Mouse (Mus musculus) embryonic stem cell, embryonic (primary cell): Measurements from ENCODE around the gene Usp6nl.

Source experiments
- CTCF ChIA-PET, 4 experiments: fragments of 300-600 bp in 2 of 4; fragments of 350-600 bp in 2 of 4; sonication (Branson Sonifier 250); formaldehyde crosslinking; loops; one replicate each; lab custom pipeline; 2022; ENCODE audit warnings: inconsistent platforms in 2 of 4; lab: Charles Lee
- POLR2A ChIA-PET, 4 experiments: fragments of 300-600 bp in 2 of 4; fragments of 350-600 bp in 2 of 4; sonication (Branson Sonifier 250); formaldehyde crosslinking; loops; one replicate each; lab custom pipeline; 2022; ENCODE audit warnings: antibody characterized with exemption in 4 of 4, inconsistent platforms in 1 of 4; lab: Charles Lee

Gene Usp6nl

GRCm38 (mm10) chr2:6325646-6326045 is 3.2 kb downstream of the Usp6nl start:
- POLR2A ChIA-PET: interaction anchor here in 1 of 4 experiments (0.6 to 1.4 kb wide), 5 partner anchors 13 to 308 kb away, joined by 3 to 4 read pairs (median 3); no protein-coding TSS in a partner anchor
- CTCF ChIA-PET: no interaction called here

DNA sequence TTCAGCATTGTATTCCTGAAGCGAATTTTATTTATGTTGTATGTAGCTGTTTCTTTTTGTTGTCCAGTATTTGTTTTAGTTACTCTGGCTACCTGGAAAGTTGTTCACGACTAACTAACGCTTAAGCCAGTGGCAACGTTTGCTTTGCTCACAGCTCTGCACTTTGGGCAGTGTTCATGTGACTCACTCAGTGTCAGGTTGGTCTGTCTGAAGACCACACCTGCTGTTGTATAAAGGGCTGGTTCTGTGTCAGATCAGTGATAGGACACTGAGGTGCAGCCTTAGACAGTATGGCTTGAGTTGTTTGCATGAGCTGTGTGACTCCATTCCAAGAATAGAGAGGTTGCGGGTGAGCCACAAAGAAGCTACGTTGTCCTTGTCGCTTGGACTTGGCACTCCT is 6.5 kb downstream of the Usp6nl start:
- POLR2A ChIA-PET: interaction anchor here in 2 of 4 experiments (0.5 to 3.0 kb wide), 7 partner anchors 12 to 775 kb away, joined by 3 to 15 read pairs (median 3); no protein-coding TSS in a partner anchor
- CTCF ChIA-PET: no interaction called here

DNA sequence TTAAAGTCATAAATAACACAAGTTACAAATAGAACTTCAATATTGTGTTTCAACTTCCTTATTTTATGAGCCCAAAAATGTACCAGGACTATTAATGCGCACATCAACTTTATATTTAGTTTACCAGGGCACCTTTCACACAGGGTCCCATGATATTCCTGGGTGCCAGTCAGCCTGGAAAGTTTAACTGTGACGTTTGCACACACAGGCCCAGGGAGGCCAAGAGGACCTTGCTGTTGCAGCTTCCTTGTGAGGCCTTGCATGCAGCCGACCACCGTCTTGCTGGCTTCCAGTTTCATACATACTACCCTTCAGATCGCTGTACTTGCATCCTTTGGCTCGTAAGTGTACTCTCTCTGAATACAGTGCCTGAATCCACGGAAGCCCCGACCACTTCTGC is 8.3 kb downstream of the Usp6nl start:
- ChIA-PET POLR2A (interaction anchor here in 1 of 4 experiments (1.6 to 3.0 kb wide), 2 partner anchors 10 to 13 kb away, joined by 3 to 15 read pairs; no protein-coding TSS in a partner anchor), CTCF (no interaction called here)

DNA sequence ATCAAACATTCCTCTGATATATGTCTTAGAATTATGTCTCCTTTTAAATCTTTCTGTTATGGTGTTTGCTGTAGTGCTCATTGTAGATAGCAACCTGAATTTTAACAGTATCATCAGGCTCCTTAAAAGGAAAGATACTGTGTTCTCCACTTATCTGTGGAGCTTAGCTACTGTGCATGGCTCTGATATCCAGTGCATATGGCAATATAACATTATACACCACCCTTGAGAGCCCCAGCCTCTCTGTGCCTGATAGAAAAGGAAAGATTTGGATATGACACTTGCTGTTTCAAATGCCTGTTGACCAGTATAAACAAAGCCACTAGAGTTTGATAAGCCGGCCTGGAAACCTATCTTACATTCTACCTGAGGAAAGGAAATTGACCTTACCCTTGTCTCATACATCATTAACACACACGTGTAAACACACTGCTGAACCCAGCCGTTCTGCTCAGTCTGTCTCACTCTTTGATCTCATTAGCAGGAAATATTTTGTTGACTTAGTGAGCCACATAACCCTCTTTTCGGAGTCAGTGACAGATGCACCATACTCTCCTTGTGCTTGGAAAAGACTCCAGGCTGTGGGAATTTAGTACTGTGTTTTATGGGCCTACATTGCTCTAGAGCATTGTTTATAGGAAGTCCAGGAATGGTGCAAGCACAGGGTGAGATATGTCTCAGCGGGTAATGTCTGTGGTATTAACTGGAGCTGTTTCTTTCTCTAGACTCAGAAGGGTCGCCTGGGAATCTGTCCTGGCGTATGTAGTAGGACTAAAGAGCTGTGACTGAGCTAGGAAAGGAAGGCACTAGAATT is 9.1 kb downstream of the Usp6nl start:
- CTCF ChIA-PET: no interaction called here
- POLR2A ChIA-PET: interaction anchor here in 1 of 4 experiments (0.8 to 3.0 kb wide), 3 partner anchors 8 to 10 kb away, joined by 3 to 15 read pairs (median 5); no protein-coding TSS in a partner anchor

DNA sequence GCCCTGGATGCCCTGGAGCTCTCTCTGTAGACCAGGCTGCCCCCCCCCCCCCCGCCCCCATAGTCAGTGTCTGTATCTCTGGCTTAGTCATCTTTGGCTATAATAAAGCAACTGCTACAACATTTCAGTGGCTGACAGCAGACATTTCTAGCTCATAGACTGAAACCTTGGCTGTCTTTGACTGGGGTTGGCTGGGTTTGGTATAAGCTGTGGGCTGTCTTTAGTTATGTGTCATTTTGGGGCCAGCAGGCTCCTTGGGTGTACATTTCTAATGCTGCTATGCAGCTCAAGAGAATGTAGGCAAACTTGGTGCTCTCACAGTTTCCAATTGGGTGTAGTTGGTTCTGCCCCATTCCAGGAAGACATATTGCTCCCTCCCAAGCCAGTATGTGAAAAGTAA is 11.1 kb downstream of the Usp6nl start:
- CTCF ChIA-PET: interaction anchor here in 1 of 4 experiments (0.6 kb wide), 1 partner anchor 21 kb away, joined by 4 read pairs; no protein-coding TSS in a partner anchor
- POLR2A ChIA-PET: interaction anchor here in 3 of 4 experiments (0.6 to 1.0 kb wide), 4 partner anchors 10 to 765 kb away, joined by 3 read pairs; no protein-coding TSS in a partner anchor

DNA sequence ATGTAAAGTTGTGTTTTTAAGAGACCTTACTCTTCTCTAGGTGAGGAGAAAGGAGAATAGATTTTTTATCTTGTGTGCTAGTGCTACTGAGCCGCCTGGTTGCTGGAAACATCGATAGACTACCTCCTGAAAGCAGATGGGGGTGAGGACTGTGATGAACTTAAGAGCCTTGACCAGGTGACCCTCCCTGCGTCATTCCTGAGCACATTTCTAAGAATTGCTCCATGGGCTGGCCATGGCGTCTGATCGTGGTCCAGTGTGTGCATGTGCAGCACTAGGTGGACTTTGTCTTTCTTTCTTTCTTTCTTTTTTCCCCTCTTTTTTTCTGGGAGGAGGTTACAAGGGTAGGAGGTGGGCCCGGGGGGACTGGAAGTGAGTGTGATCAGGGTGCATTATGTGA is 11.5 kb downstream of the Usp6nl start:
- POLR2A ChIA-PET: interaction anchor here in 1 of 4 experiments (0.7 to 1.0 kb wide), 2 partner anchors 10 to 12 kb away, joined by 3 read pairs; no protein-coding TSS in a partner anchor
- CTCF ChIA-PET: interaction anchor here in 1 of 4 experiments (0.6 kb wide), 1 partner anchor 22 kb away, joined by 4 read pairs; no protein-coding TSS in a partner anchor

DNA sequence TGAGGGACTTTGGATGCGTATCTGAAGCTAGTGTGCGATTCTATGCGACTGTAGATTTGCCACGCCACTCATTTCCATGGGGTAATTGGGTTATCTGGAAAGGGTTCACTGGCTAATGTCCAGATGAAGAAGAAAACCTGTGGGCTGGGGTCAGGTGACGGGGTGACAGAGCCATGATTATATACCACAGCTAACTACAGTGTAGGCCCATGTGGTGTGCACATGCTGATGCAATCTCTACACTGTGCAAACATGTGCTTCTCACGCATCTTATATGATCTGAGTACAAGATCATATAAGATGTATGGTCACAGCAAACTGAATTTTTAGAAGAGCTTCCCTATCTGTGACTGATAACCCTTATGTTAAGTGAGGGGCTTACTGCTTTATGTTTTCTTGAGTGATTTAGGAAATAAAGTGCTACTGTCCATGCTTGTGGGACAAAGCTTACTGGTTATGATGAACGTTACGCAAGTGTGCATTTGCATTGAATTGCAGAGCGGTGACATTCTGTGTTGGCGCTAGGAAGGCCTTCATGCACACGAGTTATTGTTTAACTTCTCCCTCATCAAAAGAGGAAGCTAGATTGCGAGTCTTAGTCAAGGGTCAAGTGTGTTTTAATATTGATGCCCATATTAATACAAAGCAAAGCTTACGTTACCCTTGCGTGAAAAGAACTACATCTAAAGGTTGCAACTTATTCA is 12.7 kb downstream of the Usp6nl start:
- POLR2A ChIA-PET: interaction anchor here in 1 of 4 experiments (1.1 to 1.8 kb wide), 2 partner anchors 9 to 13 kb away, joined by 3 to 9 read pairs; no protein-coding TSS in a partner anchor
- CTCF ChIA-PET: interaction anchor here in 1 of 4 experiments (0.6 kb wide), 1 partner anchor 1255 kb away, joined by 3 read pairs; no protein-coding TSS in a partner anchor

DNA sequence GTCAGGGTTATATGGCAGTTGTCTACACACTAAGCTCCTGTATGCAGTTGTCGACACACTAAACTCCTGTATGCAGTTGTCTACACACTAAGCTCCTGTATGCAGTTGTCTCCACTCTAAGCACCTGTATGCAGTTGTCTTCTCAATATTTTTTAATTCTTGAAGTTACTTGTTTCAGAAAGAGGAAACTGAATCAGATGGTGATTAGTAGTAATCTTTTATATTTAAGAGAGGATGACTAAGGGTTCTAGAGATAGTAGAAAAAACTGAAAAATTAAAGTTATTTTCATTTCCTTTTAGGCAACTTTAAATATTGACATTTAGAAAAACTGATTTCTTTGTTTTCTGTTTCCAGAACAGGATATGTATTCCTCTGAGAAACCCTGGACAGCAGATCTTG is 13.5 kb downstream of the Usp6nl start:
- POLR2A ChIA-PET: interaction anchor here in 1 of 4 experiments (1.1 to 1.8 kb wide), 2 partner anchors 9 to 12 kb away, joined by 3 to 9 read pairs; no protein-coding TSS in a partner anchor

DNA sequence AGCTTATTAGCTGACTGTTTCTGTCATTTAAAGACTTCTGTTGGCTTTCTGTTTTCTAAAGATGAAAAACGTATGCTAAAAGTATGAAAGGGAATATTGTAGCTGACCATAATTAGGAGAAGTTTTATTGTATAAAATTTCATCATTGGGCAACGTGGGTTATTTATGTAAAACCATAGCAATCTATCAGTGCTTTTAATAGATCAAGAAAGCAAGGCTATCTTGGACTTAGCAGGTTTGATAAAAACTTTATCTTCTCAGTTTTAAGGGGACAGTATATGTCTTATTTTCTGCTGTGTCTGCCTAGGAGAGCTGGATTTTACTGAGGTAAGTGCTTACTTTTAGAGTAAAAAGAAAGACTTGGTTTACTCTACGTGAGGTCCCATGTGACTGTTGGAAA is 14.2 kb downstream of the Usp6nl start:
- CTCF ChIA-PET: no interaction called here
- POLR2A ChIA-PET: no interaction called here

More for the DNA sequence above, 13.5 kb downstream of the Usp6nl start:
- CTCF ChIA-PET: no interaction called here

DNA sequence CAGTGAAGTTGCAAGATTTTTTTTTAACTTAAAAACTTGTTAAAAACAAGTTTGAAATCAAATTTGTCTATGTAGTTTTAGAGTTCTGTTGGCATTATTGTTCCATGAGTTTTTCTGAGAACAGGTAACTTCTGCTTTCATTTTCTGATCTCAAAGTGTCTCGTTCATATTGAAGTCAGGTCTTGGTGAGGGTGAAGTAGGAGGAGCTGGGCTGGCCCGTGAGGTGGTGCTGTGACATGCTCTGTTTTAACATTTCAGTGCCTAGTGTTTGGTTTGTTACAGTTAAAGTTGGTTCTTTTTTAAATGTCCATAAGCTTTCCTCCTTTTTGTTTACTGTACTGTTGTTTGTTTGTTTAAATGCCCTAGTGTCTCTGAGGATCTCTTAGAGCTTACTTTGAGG is 15.0 kb downstream of the Usp6nl start:
- POLR2A ChIA-PET: interaction anchor here in 1 of 4 experiments (0.9 kb wide), 1 partner anchor 1326 kb away, joined by 3 read pairs; no protein-coding TSS in a partner anchor
- CTCF ChIA-PET: no interaction called here

GRCm38 (mm10) chr2:6338031-6338629 is 15.7 kb downstream of the Usp6nl start:
- POLR2A ChIA-PET: interaction anchor here in 1 of 4 experiments (0.9 to 1.0 kb wide), 2 partner anchors 12 to 1327 kb away, joined by 3 to 4 read pairs; no protein-coding TSS in a partner anchor
- CTCF ChIA-PET: interaction anchor here in 1 of 4 experiments (0.6 kb wide), 1 partner anchor 75 kb away, joined by 3 read pairs; no protein-coding TSS in a partner anchor

DNA sequence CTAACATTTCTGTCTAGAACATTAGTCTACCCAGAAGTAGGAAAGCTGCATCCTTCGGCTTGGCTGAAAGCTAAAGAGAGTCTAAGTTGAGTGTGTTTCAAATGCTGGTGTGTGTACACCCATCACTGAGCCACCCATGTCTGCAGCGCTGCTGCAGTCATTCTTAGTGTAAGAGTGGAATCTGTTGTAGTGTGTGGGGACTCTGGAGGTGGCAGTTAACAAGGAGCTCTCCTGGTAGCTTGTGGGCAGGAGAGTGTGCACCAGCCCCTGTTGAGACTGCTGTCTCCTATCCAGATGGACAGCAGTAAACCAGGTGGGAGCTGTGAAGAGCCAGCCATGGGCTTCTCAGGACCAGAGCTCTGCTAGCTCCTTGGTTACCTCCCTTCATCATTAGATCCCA is 18.0 kb downstream of the Usp6nl start:
- ChIA-PET POLR2A (interaction anchor here in 3 of 4 experiments (0.6 to 3.8 kb wide), 8 partner anchors 9 to 46 kb away, joined by 3 to 15 read pairs (median 4); no protein-coding TSS in a partner anchor), CTCF (interaction anchor here in 2 of 4 experiments (0.5 to 0.6 kb wide), 2 partner anchors 88 to 129 kb away, joined by 3 to 7 read pairs; no protein-coding TSS in a partner anchor)

DNA sequence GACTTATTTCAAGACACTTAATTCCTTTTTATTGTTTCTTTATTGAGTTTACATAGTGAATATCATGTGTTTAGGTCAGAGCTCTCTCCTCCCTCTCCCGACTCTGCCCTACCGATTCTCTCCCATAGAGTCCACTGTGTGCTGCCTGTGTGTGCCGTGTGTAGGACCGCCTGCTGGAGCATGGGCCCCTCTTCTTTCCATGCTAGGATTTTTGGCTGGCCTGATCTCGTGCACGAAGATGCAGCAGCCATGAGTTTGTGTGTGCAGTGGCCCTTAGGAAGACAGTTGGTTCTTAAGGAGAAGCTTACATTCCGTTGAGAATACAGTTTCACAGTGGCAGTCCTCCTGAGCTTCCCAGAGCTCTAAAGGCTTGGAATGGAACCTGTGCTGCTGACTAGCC is 19.0 kb downstream of the Usp6nl start:
- ChIA-PET CTCF (no interaction called here), POLR2A (interaction anchor here in 1 of 4 experiments (0.9 to 3.8 kb wide), 4 partner anchors 9 to 32 kb away, joined by 3 to 15 read pairs (median 4); no protein-coding TSS in a partner anchor)

DNA sequence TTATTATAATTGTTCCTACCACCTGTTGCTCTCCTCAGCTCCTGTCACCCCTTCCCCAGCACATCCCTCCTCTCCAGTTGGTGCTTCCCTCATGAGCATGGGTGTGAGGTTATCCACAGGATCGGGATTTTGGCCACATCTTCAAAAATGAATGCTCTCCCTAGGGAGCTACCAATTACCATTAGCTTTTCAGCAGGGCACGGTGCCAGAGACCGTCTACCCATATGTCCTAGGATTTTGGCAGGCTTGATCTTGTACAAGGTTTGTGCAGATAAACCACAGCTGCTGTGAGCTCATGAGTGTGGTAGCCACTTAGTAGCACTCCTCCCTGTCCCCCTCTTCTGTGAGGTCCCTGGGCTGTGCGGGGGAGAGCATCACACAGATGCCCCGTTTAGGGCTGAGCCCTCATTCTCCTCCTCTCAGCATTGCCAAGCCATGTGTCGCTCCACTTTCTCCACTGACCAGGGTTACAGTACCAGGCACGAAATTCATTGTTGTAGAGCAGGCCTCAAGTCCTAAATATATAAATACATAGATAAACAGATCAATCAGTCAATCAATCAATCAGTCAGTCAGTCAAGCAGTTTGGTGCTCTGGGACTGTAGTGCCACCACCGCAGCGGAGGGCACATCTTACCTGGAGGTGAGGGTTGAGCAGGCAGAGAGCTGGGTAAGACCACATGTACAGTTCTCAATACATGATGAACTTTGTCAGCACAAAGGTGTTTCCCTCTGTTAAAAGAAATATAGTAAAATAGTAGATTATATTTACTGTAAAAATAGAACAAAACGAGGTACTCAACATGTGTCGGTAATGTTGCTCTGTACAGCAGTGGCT is 27.0 kb downstream of the Usp6nl start:
- ChIA-PET CTCF (no interaction called here), POLR2A (interaction anchor here in 2 of 4 experiments (1.0 to 1.7 kb wide), 4 partner anchors 9 to 20 kb away, joined by 3 to 5 read pairs (median 4); no protein-coding TSS in a partner anchor)

GRCm38 (mm10) chr2:6350164-6350563 is 27.7 kb downstream of the Usp6nl start:
- CTCF ChIA-PET: no interaction called here
- POLR2A ChIA-PET: interaction anchor here in 2 of 4 experiments (1.0 to 1.7 kb wide), 3 partner anchors 9 to 20 kb away, joined by 3 to 4 read pairs (median 3); no protein-coding TSS in a partner anchor

DNA sequence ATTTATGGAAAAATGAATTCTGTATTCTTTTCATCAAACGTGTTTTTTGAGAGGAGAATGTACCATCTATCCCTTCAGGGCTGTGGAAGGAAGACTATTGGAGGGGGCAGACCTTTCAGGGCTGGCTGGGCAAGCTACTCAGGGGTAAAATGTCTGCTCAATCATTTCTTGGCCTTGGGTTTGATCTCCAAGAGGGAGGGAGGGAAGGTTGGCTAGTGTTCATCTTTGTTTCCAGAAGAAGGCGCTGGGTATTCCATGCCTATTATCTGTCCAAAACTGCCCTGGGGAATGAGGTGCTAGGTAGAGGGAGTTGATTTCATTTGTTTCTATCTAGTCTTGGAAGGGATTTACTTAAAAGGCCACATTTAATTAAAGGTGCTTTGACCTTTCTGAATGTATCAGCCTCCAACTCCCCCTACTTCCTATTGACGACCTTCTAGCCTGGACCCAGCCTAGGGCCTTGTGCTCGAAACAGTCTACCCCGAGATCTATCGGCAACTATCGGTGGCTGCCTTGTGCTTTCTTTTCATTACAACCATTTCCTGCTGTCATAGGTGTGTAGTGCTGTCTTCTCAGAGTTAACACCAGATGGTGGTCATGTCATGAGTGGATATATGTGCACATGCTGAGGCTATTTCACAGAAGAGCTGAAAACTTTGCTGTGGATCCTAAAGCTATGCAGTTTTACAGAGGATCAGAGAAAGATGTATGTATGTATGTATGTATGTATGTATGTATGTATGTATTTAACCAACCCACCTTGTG is 28.6 kb downstream of the Usp6nl start:
- CTCF ChIA-PET: no interaction called here
- POLR2A ChIA-PET: no interaction called here
